Mouse (Mus musculus) heart, embryonic 15.5 days (tissue): ENCODE data around the gene Trmt44. TPM values are rescaled to one million over a fixed set of nuclear protein-coding genes. Genes with fewer than 3 reads are reported as not detected.

Experiments
- ATAC-seq: fragments of 200-750 bp; cut with Nextera tagmentation; replicated peaks from 2 replicates; pipeline ENCODE4 v1.8.0; 2017; ENCODE audit warnings: low read depth, moderate TSS enrichment; ENCODE audit not compliant: insufficient number of reproducible peaks, insufficient read depth, low FRiP score
- H3K27ac ChIP-seq: fragments of 300-500 bp; sonication (generic); 2 replicates; pipeline ENCODE4 v1.5.1; 2015; ENCODE audit warnings: mild to moderate bottlenecking, inconsistent platforms
- H3K27me3 ChIP-seq: fragments of 300-500 bp; sonication (generic); 2 replicates; pipeline ENCODE4 v1.6.1; 2015; ENCODE audit warnings: inconsistent platforms
- H3K36me3 ChIP-seq: fragments of 300-500 bp; sonication (generic); 2 replicates; pipeline ENCODE4 v1.6.1; 2015; ENCODE audit warnings: mild to moderate bottlenecking, inconsistent platforms
- H3K4me1 ChIP-seq: fragments of 300-500 bp; sonication (generic); replicated peaks from 2 replicates; pipeline ENCODE4 v1.6.1; 2015; ENCODE audit warnings: inconsistent platforms
- H3K4me2 ChIP-seq: fragments of 300-500 bp; sonication (generic); 2 replicates; pipeline ENCODE4 v1.6.1; 2015; ENCODE audit warnings: inconsistent platforms, mild to moderate bottlenecking, moderate library complexity
- H3K4me3 ChIP-seq: fragments of 300-500 bp; sonication (generic); 2 replicates; pipeline ENCODE4 v1.5.1; 2015; ENCODE audit warnings: mild to moderate bottlenecking, inconsistent platforms
- H3K9ac ChIP-seq: fragments of 300-500 bp; sonication (generic); 2 replicates; pipeline ENCODE4 v1.6.1; 2015; ENCODE audit warnings: mild to moderate bottlenecking, inconsistent platforms
- H3K9me3 ChIP-seq: fragments of 300-500 bp; sonication (generic); replicated peaks from 2 replicates; pipeline ENCODE4 v1.6.1; 2016; ENCODE audit warnings: inconsistent platforms
- WGBS: fragments of 180-500 bp; shearing (Covaris S2); methylation state at CpG from one replicate; pipeline ENCODE4 v1.1.7; 2015; ENCODE audit warnings: mixed read lengths; 5-methylcytosine and 5-hydroxymethylcytosine counted together
- polyA plus RNA-seq: library from polyadenylated mRNA; unstranded; fragments of >200 nt; fragmentation: Nextera tagmentation; extraction: Ambion mirVana; gene quantifications from 2 replicates; pipeline ENCODE4 v1.2.1, GENCODE M21; 2015

The Trmt44 gene
- polyA plus RNA-seq, 1 experiment from 2014 or later = 4.2 TPM

- peaks cover 68% of the 10 kb centered on the region for H3K36me3 ChIP-seq
- no peaks in the 10 kb centered on the region for H3K27me3 ChIP-seq
- peaks cover 23% of the 10 kb centered on the region for H3K4me1 ChIP-seq
- no peak overlapping the region for H3K27ac ChIP-seq
- H3K4me3 ChIP-seq = no peak overlapping the region
- no peaks in the 10 kb centered on the region for H3K9me3 ChIP-seq
- no peak overlapping the region for H3K9ac ChIP-seq
- 89% methylated on average over 9 of the region's 9 CpGs for WGBS
- H3K4me2 ChIP-seq = no peak overlapping the region
- ATAC-seq = no peak
Measured at GRCm38 (mm10) chr5:35565217-35565616, 9.7 kb downstream of the Trmt44 start.

GRCm38 (mm10) chr5:35563449-35563848 is 11.4 kb downstream of the Trmt44 start:
- 0% methylated on average over 1 of the region's 1 CpGs for WGBS
- Histone ChIP-seq H3K9ac (no peak overlapping the region), H3K27ac (no peak overlapping the region), H3K4me1 (peaks cover 40% of the 10 kb centered on the region), H3K9me3 (no peaks in the 10 kb centered on the region), H3K4me3 (no peak overlapping the region), H3K36me3 (peaks cover 57% of the 10 kb centered on the region), H3K27me3 (no peaks in the 10 kb centered on the region), H3K4me2 (no peak overlapping the region)
- ATAC-seq = no peak

DNA sequence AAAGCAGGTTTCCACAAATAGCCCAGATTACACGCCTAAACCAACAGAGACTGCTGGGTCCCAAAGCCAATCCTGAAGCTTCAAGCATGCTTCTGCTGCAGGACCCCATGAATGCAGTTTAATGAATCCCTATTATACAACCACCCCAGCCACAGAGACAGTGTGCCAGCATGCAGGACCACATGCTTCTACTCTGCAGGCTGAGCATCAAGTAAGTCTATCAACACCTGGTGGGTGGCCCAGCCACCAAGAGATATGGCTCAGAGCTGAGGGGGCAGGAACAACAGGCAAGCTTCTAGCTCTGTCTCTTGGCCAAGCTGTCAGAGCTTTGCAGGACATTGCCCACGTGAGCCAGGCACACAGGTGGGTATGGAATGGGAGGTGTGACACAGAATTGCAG is 12.3 kb downstream of the Trmt44 start:
- Histone ChIP-seq H3K27ac (peak overlapping the region; percentile 46; the same call in 1 of the 2 replicates), H3K4me1 (peaks cover 48% of the 10 kb centered on the region), H3K36me3 (peaks cover 58% of the 10 kb centered on the region), H3K4me3 (no peak overlapping the region), H3K9ac (no peak overlapping the region), H3K27me3 (no peaks in the 10 kb centered on the region), H3K4me2 (no peak overlapping the region), H3K9me3 (no peaks in the 10 kb centered on the region)
- 47% methylated on average over 2 of the region's 2 CpGs for WGBS
- ATAC-seq = no peak

GRCm38 (mm10) chr5:35559447-35559846 is 15.4 kb downstream of the Trmt44 start:
- peak overlapping the region; percentile 91 for H3K27ac ChIP-seq
- no peak overlapping the region for H3K9ac ChIP-seq
- H3K9me3 ChIP-seq = no peaks in the 10 kb centered on the region
- no peak overlapping the region for H3K4me3 ChIP-seq
- peak; percentile 80 for ATAC-seq
- peaks cover 52% of the 10 kb centered on the region for H3K4me1 ChIP-seq
- peak overlapping the region; percentile 31 for H3K4me2 ChIP-seq
- WGBS = 21% methylated on average over 8 of the region's 8 CpGs
- no peaks in the 10 kb centered on the region for H3K27me3 ChIP-seq
- H3K36me3 ChIP-seq = peaks cover 49% of the 10 kb centered on the region

DNA sequence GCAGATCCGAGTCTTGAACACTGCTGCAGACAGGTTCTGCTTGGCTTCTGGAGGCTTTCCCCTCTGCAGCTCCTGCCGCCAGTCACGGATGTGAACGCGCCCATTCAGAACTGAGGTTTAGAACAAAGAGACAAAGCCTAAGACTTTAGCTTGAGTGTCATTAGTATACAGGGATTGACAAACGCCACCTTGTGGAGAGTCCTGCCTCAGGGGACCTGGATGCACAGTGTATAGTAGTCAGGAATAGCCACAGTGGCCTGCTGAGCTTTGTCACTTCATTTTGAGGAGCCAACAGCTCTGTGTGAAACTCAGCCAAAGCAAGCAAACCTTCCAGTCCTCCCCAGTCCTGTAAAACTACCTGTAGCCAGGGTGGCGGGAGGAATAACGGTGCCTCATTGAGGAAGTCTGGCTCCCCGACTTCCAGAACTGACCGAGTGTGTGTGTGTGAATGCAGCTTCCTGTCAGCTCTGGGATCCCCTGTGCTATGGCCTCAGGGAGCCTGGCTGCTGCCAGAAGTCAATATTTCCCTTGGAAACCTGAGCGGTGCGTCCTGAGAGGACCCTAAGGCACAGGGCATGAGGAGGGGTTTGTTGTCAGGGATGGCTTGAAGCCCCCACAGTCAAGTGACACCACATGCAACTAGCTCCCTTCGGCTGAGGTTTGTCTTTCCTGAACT is 16.8 kb downstream of the Trmt44 start:
- Histone ChIP-seq H3K9me3 (no peaks in the 10 kb centered on the region), H3K4me2 (no peak overlapping the region), H3K9ac (no peak overlapping the region), H3K4me1 (peaks cover 49% of the 10 kb centered on the region), H3K27me3 (no peaks in the 10 kb centered on the region), H3K27ac (peak overlapping the region; percentile 91), H3K4me3 (no peak overlapping the region), H3K36me3 (peaks cover 35% of the 10 kb centered on the region)
- 77% methylated on average over 13 of the region's 13 CpGs for WGBS
- no peak for ATAC-seq

- Histone ChIP-seq H3K4me3 (no peak overlapping the region), H3K4me2 (no peak overlapping the region), H3K4me1 (peaks cover 32% of the 10 kb centered on the region), H3K9ac (no peak overlapping the region), H3K9me3 (no peaks in the 10 kb centered on the region), H3K27me3 (no peaks in the 10 kb centered on the region), H3K36me3 (peaks cover 23% of the 10 kb centered on the region), H3K27ac (no peak overlapping the region)
- ATAC-seq = no peak
- 84% methylated on average over 7 of the region's 7 CpGs for WGBS
Measured at GRCm38 (mm10) chr5:35556393-35556792, 18.5 kb downstream of the Trmt44 start.

DNA sequence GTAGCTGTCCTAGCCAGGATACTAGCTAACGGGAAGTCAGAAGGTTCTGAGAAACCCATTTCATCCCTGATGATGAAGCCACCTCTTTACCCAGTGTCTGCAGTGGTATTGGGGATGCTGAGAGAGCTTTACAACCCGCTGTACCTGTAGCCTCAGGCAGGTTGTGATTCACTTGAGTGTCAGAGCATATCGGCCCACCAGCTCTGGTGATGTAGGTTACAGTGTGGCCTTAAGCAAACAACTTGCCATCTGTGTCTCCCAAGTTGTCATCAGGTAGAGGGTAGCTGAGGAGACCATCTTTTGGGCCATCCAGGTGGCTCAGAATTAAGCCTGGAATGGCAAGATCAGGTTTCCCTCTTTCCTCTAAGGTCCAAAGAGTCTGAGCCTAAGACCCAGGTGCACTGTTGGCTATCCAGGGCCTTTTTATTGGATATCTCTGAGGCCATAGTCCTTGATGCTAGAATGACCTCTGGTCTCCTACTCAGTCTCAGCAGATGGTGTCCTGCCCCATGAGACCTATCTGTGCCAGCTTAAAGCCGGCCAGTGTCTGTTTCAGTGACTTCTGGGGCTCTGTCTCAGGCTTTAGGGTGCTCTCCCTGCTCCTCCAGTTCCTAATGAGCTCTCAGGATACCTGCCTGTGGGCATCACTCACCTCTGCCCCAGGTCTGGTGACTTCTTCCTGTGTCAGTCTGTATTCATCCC is 21.9 kb downstream of the Trmt44 start:
- H3K27me3 ChIP-seq = no peaks in the 10 kb centered on the region
- peaks cover 8% of the 10 kb centered on the region for H3K4me1 ChIP-seq
- H3K27ac ChIP-seq = no peak overlapping the region
- no peak for ATAC-seq
- H3K4me2 ChIP-seq = no peak overlapping the region
- H3K9me3 ChIP-seq = no peaks in the 10 kb centered on the region
- H3K9ac ChIP-seq = no peak overlapping the region
- peaks cover 15% of the 10 kb centered on the region for H3K36me3 ChIP-seq
- no peak overlapping the region for H3K4me3 ChIP-seq
- WGBS = 81% methylated on average over 4 of the region's 4 CpGs

- no peak overlapping the region for H3K27ac ChIP-seq
- 45% methylated on average over 7 of the region's 7 CpGs for WGBS
- no peak overlapping the region for H3K9ac ChIP-seq
- no peaks in the 10 kb centered on the region for H3K4me1 ChIP-seq
- no peak overlapping the region for H3K4me2 ChIP-seq
- no peak overlapping the region for H3K4me3 ChIP-seq
- 0 out of 2 replicates have a peak, but pooled peaks have one; percentile 7 for ATAC-seq
- H3K36me3 ChIP-seq = peaks cover 7% of the 10 kb centered on the region
- no peaks in the 10 kb centered on the region for H3K9me3 ChIP-seq
- no peaks in the 10 kb centered on the region for H3K27me3 ChIP-seq
Measured at GRCm38 (mm10) chr5:35551855-35552837, 22.7 kb downstream of the Trmt44 start.

- H3K9me3 ChIP-seq = no peaks in the 10 kb centered on the region
- H3K4me3 ChIP-seq = no peak overlapping the region
- no peak overlapping the region for H3K4me2 ChIP-seq
- ATAC-seq = no peak
- H3K27me3 ChIP-seq = no peaks in the 10 kb centered on the region
- H3K27ac ChIP-seq = no peak overlapping the region
- H3K9ac ChIP-seq = no peak overlapping the region
- no peaks in the 10 kb centered on the region for H3K4me1 ChIP-seq
- no peaks in the 10 kb centered on the region for H3K36me3 ChIP-seq
Measured at GRCm38 (mm10) chr5:35546127-35546526, 28.7 kb downstream of the Trmt44 start.

GRCm38 (mm10) chr5:35541059-35541790 is 33.6 kb downstream of the Trmt44 start:
- no peak for ATAC-seq
- no peak overlapping the region for H3K4me2 ChIP-seq
- H3K27me3 ChIP-seq = no peaks in the 10 kb centered on the region
- no peak overlapping the region for H3K9ac ChIP-seq
- no peak overlapping the region for H3K4me3 ChIP-seq
- 66% methylated on average over 4 of the region's 4 CpGs for WGBS
- H3K36me3 ChIP-seq = no peaks in the 10 kb centered on the region
- H3K9me3 ChIP-seq = no peaks in the 10 kb centered on the region
- no peaks in the 10 kb centered on the region for H3K4me1 ChIP-seq
- no peak overlapping the region for H3K27ac ChIP-seq

- Histone ChIP-seq H3K36me3 (no peaks in the 10 kb centered on the region), H3K9ac (no peak overlapping the region), H3K9me3 (no peaks in the 10 kb centered on the region), H3K4me1 (no peaks in the 10 kb centered on the region), H3K4me3 (no peak overlapping the region), H3K27me3 (no peaks in the 10 kb centered on the region), H3K27ac (no peak overlapping the region), H3K4me2 (no peak overlapping the region)
- ATAC-seq = no peak
- 47% methylated on average over 5 of the region's 5 CpGs for WGBS
Measured at GRCm38 (mm10) chr5:35540555-35540954, 34.3 kb downstream of the Trmt44 start.
